Mouse (Mus musculus) forebrain, embryonic 14.5 days (tissue): ENCODE measurements around the gene Chuk. TPM values are rescaled to one million over a fixed set of nuclear protein-coding genes. Genes with fewer than 3 reads are reported as not detected.

ENCODE experiments used
- ATAC-seq: fragments of 200-750 bp; cut with Nextera tagmentation; 2 replicates; pipeline ENCODE4 v1.8.0; 2017; ENCODE audit warnings: mild to moderate bottlenecking, moderate library complexity
- DNase-seq: peaks from one replicate; pipeline ENCODE4 v3.0.0-alpha.2; 2015; ENCODE audit warnings: low spot score
- H3K27ac ChIP-seq: fragments of 300-500 bp; sonication (generic); 2 replicates; pipeline ENCODE4 v1.5.1; 2014; ENCODE audit warnings: low read depth, mild to moderate bottlenecking, control low read depth, low read length, moderate library complexity
- H3K27me3 ChIP-seq: fragments of 300-500 bp; sonication (generic); replicated peaks from 2 replicates; pipeline ENCODE4 v1.6.1; 2014; ENCODE audit warnings: low read length, control low read depth, mixed read lengths; ENCODE audit not compliant: control insufficient read depth, insufficient read depth
- H3K36me3 ChIP-seq: fragments of 300-500 bp; sonication (generic); 2 replicates; pipeline ENCODE4 v1.6.1; 2014; ENCODE audit warnings: low read length, control low read depth; ENCODE audit not compliant: control insufficient read depth, insufficient read depth
- H3K4me1 ChIP-seq: fragments of 300-500 bp; sonication (generic); 2 replicates; pipeline ENCODE4 v1.6.1; 2014; ENCODE audit warnings: antibody characterized with exemption, low read length, control low read depth; ENCODE audit not compliant: control insufficient read depth, insufficient read depth
- H3K4me2 ChIP-seq: fragments of 300-500 bp; sonication (generic); 2 replicates; pipeline ENCODE4 v1.6.1; 2014; ENCODE audit warnings: mild to moderate bottlenecking, control low read depth, low read length
- H3K4me3 ChIP-seq: fragments of 300-500 bp; sonication (generic); 2 replicates; pipeline ENCODE4 v1.5.1; 2014; ENCODE audit warnings: low read depth, low read length, control low read depth
- H3K9ac ChIP-seq: fragments of 300-500 bp; sonication (generic); 2 replicates; pipeline ENCODE4 v1.6.1; 2014; ENCODE audit warnings: mild to moderate bottlenecking, low read length, control low read depth, moderate library complexity
- H3K9me3 ChIP-seq: fragments of 300-500 bp; sonication (generic); replicated peaks from 2 replicates; pipeline ENCODE4 v1.6.1; 2016; ENCODE audit warnings: low read length, control low read depth, mixed read lengths; ENCODE audit not compliant: control insufficient read depth
- WGBS: fragments of 180-500 bp; shearing (Covaris S2); extraction: QIAGEN DNeasy Blood & Tissue Kit; methylation state at CpG from one replicate; pipeline ENCODE4 v1.1.7; 2014; 5-methylcytosine and 5-hydroxymethylcytosine counted together
- polyA plus RNA-seq: library from polyadenylated mRNA; unstranded; fragments of >200 nt; fragmentation: Nextera tagmentation; extraction: Ambion mirVana; gene quantifications from 2 replicates; pipeline ENCODE4 v1.2.1, GENCODE M21; 2014

Gene Chuk
- polyA plus RNA-seq, 1 experiment from 2014 or later: 44.8 TPM

DNA sequence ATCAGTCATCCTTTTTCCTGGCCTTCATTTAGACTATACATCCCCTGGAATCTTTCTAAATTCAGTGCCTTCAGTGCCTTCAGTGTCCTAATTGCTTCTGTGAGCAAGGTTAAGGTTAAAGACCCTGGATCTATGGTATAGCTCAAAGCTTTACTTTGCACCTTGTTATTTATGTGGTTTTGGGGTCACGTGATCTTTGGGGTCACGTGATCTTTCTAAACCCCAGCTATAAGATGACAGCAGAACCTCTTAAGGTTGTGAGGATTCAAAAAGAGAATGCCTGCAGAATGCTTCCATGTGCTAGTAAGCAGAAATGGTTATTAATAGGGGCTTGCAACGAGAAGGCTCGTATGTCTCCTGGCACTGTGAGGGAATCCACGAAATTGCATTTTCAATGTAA, 73.9 kb downstream of the Chuk start:
- DNase-seq: no peak
- Histone ChIP-seq H3K4me1 (no peaks in the 10 kb centered on the region), H3K4me2 (no peak overlapping the region), H3K4me3 (no peak overlapping the region), H3K9me3 (no peaks in the 10 kb centered on the region), H3K9ac (no peak overlapping the region), H3K27me3 (no peaks in the 10 kb centered on the region), H3K36me3 (peaks cover 30% of the 10 kb centered on the region), H3K27ac (no peak overlapping the region)
- ATAC-seq: no peak
- WGBS: 97% methylated on average over 5 of the region's 5 CpGs

DNA sequence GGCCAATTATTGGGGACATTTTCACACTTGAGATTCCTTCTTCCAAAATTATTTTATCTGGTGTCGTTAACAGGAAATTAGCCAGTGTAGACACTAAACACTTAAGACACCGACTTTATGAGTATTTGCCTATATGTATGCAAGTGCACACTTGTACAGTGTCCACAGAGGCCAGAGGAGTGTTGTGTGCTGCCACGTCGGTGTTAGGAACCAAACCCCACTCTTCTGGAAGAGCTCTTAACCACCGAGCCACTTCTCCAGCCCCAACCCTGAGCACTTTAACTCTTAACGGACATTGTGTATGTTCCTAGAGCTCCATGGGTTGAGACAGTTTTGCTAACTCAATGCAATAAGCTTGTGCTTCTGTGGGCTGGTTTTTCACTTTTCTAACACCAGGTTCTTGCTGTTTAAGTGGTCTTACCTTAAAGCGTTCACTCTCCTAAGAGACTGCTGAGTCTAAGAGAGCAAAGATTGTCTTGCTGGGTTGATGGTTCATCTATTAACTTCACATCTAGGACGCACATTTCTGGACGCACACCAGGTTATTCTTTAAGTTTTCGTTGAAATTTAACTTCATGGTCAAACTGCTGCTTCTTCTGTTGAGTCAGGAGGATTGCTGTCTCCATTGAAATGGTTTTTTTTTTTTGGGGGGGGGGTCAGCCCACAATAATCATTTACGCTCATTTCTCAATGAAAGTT, 75.1 kb downstream of the Chuk start:
- DNase-seq (no peak), ATAC-seq (no peak)
- H3K9ac ChIP-seq: no peak overlapping the region
- peaks cover 24% of the 10 kb centered on the region for H3K36me3 ChIP-seq
- no peak overlapping the region for H3K4me2 ChIP-seq
- no peak overlapping the region for H3K4me3 ChIP-seq
- H3K9me3 ChIP-seq: no peaks in the 10 kb centered on the region
- H3K4me1 ChIP-seq: no peaks in the 10 kb centered on the region
- 93% methylated on average over 11 of the region's 11 CpGs for WGBS
- no peak overlapping the region for H3K27ac ChIP-seq
- H3K27me3 ChIP-seq: no peaks in the 10 kb centered on the region

DNA sequence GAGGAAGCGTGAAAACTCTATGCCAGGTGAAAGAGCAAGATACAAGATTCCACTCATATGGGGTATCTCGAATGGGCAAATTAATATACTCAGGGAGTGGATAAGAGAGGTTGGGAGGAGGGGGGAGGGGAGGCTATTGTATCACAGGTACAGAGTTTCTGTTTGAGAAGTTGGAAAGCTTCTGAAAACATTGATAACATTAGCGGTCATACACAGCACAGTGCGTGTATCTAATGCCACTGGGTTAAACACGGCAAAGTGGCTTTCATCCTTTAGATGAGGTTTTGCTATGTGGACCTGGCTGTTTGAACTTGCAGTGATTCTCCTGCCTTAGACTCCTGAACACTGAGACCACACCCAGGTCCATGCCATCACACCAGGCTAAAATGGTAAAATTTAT, 77.3 kb downstream of the Chuk start:
- 91% methylated on average over 5 of the region's 5 CpGs for WGBS
- Histone ChIP-seq H3K9ac (no peak overlapping the region), H3K4me1 (no peaks in the 10 kb centered on the region), H3K36me3 (peaks cover 10% of the 10 kb centered on the region; the same call in 1 of the 2 replicates), H3K4me2 (no peak overlapping the region), H3K27ac (no peak overlapping the region), H3K9me3 (no peaks in the 10 kb centered on the region), H3K27me3 (no peaks in the 10 kb centered on the region), H3K4me3 (no peak overlapping the region)
- DNase-seq (no peak), ATAC-seq (no peak)

GRCm38 (mm10) chr19:44028972-44029371, 78.3 kb downstream of the Chuk start, which contains the start of gene Cyp2c23:
Cyp2c23 (minus strand) TSS chr19:44029208.
- peaks cover 3% of the 10 kb centered on the region; the same call in 1 of the 2 replicates for H3K36me3 ChIP-seq
- H3K4me2 ChIP-seq: no peak within 1 kb of the TSS
- no peak for DNase-seq
- no peak for ATAC-seq
- H3K4me3 ChIP-seq: no peak within 1 kb of the TSS
- no peak within 1 kb of the TSS for H3K27ac ChIP-seq
- WGBS: 70% methylated on average over 8 of the region's 8 CpGs
- no peak within 1 kb of the TSS for H3K9ac ChIP-seq
- H3K27me3 ChIP-seq: no peaks in the 10 kb centered on the region
- H3K4me1 ChIP-seq: no peaks in the 10 kb centered on the region
- H3K9me3 ChIP-seq: no peaks in the 10 kb centered on the region

GRCm38 (mm10) chr19:44026956-44027530, 80.2 kb downstream of the Chuk start:
- WGBS: 69% methylated on average over 8 of the region's 8 CpGs
- Histone ChIP-seq H3K4me3 (no peak overlapping the region), H3K9ac (no peak overlapping the region), H3K27ac (no peak overlapping the region), H3K27me3 (no peaks in the 10 kb centered on the region), H3K36me3 (no peaks in the 10 kb centered on the region), H3K4me2 (no peak overlapping the region), H3K4me1 (no peaks in the 10 kb centered on the region), H3K9me3 (no peaks in the 10 kb centered on the region)
- DNase-seq (no peak), ATAC-seq (no peak)

DNA sequence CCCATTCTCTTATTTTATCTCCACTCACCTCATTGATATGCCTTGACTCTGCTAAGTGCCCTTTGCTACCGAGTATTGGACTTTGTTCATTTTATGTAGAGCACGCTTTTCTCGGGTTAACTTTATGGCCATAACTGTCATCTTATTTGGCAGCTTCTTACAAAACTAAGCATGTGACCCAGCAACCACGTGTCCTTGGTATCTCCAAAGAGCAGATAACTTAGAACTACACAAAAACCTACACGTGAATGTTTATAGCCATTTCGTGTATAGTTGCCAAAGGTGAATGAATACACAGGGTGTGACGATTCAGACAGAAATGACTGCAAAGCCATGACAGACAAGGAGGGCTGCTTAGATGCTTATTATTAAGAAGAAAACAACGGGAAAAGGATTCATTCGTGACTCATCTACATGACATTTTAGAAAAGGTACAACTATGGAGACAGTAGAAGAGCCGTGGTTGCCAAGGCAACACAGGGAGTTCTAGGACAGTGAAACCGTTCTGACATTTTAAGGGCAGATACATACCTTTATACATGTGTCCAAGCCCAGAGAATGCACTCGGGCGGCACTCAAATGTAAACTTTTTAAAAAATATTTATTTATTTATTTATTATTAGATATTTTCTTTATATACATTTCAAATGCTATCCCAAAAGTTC, 82.2 kb downstream of the Chuk start:
- H3K4me3 ChIP-seq: no peak overlapping the region
- no peak overlapping the region for H3K4me2 ChIP-seq
- ATAC-seq: no peak
- no peak overlapping the region for H3K27ac ChIP-seq
- H3K36me3 ChIP-seq: no peaks in the 10 kb centered on the region
- no peaks in the 10 kb centered on the region for H3K27me3 ChIP-seq
- H3K4me1 ChIP-seq: no peaks in the 10 kb centered on the region
- no peaks in the 10 kb centered on the region for H3K9me3 ChIP-seq
- no peak overlapping the region for H3K9ac ChIP-seq
- DNase-seq: no peak
- WGBS: 90% methylated on average over 13 of the region's 13 CpGs

Other genes with a start within 250 kb of the Chuk start
- 7.2 and 7.6 TPM in 2 replicates for gene Dnmbp, start 167.3 kb downstream of the Chuk start, polyA plus RNA-seq
- gene Cpn1, start 120.9 kb downstream of the Chuk start, polyA plus RNA-seq: 0.24 and 0.38 TPM in 2 replicates
- 0.11 TPM in 1 of 2 replicates, not detected in the other for gene Cyp2c23, start 78.3 kb downstream of the Chuk start, polyA plus RNA-seq
- gene Erlin1, start 37.7 kb downstream of the Chuk start, polyA plus RNA-seq: 16.5 and 16.9 TPM in 2 replicates
- gene Cwf19l1, start 28.4 kb upstream of the Chuk start, polyA plus RNA-seq: 37.3 and 43.0 TPM in 2 replicates
- 165 and 168 TPM in 2 replicates for gene Bloc1s2, start 39.0 kb upstream of the Chuk start, polyA plus RNA-seq
- 0.15 TPM in 2 replicates for gene Pkd2l1, start 85.0 kb upstream of the Chuk start, polyA plus RNA-seq
- gene Scd3, start 95.8 kb upstream of the Chuk start, polyA plus RNA-seq: 2.0 and 2.1 TPM in 2 replicates
- 220 and 266 TPM in 2 replicates for gene Scd2, start 186.2 kb upstream of the Chuk start, polyA plus RNA-seq
- gene Scd4, start 225.6 kb upstream of the Chuk start, polyA plus RNA-seq: 0.10 and 0.42 TPM in 2 replicates